Mouse (Mus musculus) limb, embryonic 14.5 days (tissue): ENCODE measurements at regions not wholly inside any gene's neighbourhood (a gene's known extent, or its start where the extent isn't known, plus 50 kb on each side); places are given as distances from the start of the nearest gene placed in this dataset.
A peak's percentile ranks its signal among the peaks of the same experiment; 100 is the strongest.

Source experiments
- ATAC-seq: fragments of 200-750 bp; cut with Nextera tagmentation; 2 replicates; pipeline ENCODE4 v1.8.0; 2017; ENCODE audit warnings: low read depth, moderate number of reproducible peaks, moderate TSS enrichment; ENCODE audit not compliant: low FRiP score
- DNase-seq: peaks from one replicate; pipeline ENCODE4 v3.0.0-alpha.2; 2015; ENCODE audit warnings: low spot score
- H3K27ac ChIP-seq: fragments of 300-500 bp; sonication (generic); replicated peaks from 2 replicates; pipeline ENCODE4 v1.5.1; 2014; ENCODE audit warnings: low read depth, mild to moderate bottlenecking, low read length, moderate library complexity, mixed read lengths
- H3K27me3 ChIP-seq: fragments of 300-500 bp; sonication (generic); 2 replicates; pipeline ENCODE4 v1.6.1; 2014; ENCODE audit warnings: low read length, mixed read lengths; ENCODE audit not compliant: control insufficient read depth, insufficient read depth
- H3K36me3 ChIP-seq: fragments of 300-500 bp; sonication (generic); 2 replicates; pipeline ENCODE4 v1.6.1; 2014; ENCODE audit warnings: mild to moderate bottlenecking, low read length, moderate library complexity, mixed read lengths; ENCODE audit not compliant: control insufficient read depth, insufficient read depth
- H3K4me1 ChIP-seq: fragments of 300-500 bp; sonication (generic); 2 replicates; pipeline ENCODE4 v1.6.1; 2014; ENCODE audit warnings: antibody characterized with exemption, low read length, mixed read lengths; ENCODE audit not compliant: control insufficient read depth, insufficient read depth
- H3K4me2 ChIP-seq: fragments of 300-500 bp; sonication (generic); replicated peaks from 2 replicates; pipeline ENCODE4 v1.6.1; 2014; ENCODE audit warnings: low read depth, mild to moderate bottlenecking, low read length, moderate library complexity; ENCODE audit not compliant: severe bottlenecking
- H3K4me3 ChIP-seq: fragments of 300-500 bp; sonication (generic); replicated peaks from 2 replicates; pipeline ENCODE4 v1.5.1; 2014; ENCODE audit warnings: low read length
- H3K9ac ChIP-seq: fragments of 300-500 bp; sonication (generic); 2 replicates; pipeline ENCODE4 v1.6.1; 2014; ENCODE audit warnings: mild to moderate bottlenecking, low read depth, low read length, moderate library complexity; ENCODE audit not compliant: severe bottlenecking
- H3K9me3 ChIP-seq: fragments of 300-500 bp; sonication (generic); 2 replicates; pipeline ENCODE4 v1.6.1; 2016; ENCODE audit warnings: low read length; ENCODE audit not compliant: control insufficient read depth
- POLR2A ChIP-seq: fragments of 200-500 bp; IDR thresholded peaks from 2 replicates; pipeline ENCODE4 v1.8.0; 2012; ENCODE audit warnings: inconsistent platforms, mild to moderate bottlenecking, moderate library complexity, borderline replicate concordance; ENCODE audit not compliant: insufficient read depth, insufficient read length; ENCODE audit errors: extremely low read depth
- WGBS: fragments of 180-500 bp; shearing (Covaris S2); extraction: QIAGEN DNeasy Blood & Tissue Kit; methylation state at CpG from one replicate; pipeline ENCODE4 v1.1.7; 2014; 5-methylcytosine and 5-hydroxymethylcytosine counted together

DNA sequence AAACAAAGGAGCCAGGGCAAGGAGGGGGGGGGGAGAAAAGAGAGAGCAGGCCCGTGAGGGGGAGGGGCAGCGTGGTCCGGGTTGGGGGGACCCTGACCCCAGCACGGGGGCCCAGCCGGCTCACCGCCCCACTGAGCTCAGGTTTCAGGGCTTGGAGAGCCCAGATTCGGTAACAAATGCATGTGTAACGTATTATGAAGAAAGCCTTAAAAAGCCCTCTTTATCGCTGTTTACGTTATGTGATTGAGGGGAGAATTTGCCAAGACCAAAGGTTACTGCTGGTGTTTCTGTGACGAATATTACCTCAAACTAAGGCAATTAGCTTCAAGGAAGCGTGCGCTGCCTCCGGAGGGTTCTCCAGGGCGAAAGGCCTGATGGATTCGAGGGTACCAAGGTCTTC is 54.2 kb downstream of the Barx1 start:
- Histone ChIP-seq H3K36me3 (no peaks in the 10 kb centered on the region), H3K4me2 (peak overlapping the region; percentile 23; the same call in 1 of the 2 replicates), H3K4me1 (peaks cover 12% of the 10 kb centered on the region), H3K4me3 (no peak overlapping the region), H3K27ac (0 out of 2 replicates have a peak overlapping the region, but pooled peaks have one; percentile 33), H3K9ac (peak overlapping the region; percentile 44), H3K27me3 (no peaks in the 10 kb centered on the region), H3K9me3 (no peaks in the 10 kb centered on the region; the same call in 1 of the 2 replicates)
- WGBS: 18% methylated on average over 14 of the region's 16 CpGs
- ATAC-seq: no peak
- DNase-seq: peak; percentile 13
- no peak for TF ChIP-seq POLR2A

DNA sequence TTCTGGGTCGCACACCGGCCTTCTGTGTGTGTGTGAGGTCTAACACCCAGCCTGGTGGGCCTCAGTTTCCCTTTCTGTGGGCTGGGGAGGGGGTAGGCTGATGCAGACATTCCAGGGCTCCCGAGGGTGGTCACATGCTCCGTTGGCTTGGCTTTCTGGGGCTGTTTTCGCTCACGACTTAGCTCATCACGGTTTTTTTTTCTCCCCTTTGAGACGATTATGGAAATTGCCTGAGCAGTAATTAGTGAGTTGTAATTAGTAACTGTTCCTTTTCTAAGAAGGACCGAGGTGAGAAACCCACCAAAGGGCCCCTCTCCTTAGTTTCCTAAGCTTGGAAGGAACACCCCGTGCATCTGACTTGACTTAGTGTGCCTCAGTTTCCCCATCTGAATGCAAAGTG is 54.7 kb downstream of the Barx1 start:
- ATAC-seq (no peak), DNase-seq (no peak)
- 59% methylated on average over 10 of the region's 10 CpGs for WGBS
- Histone ChIP-seq H3K9me3 (peaks cover under 1% of the 10 kb centered on the region; the same call in 1 of the 2 replicates), H3K9ac (peak overlapping the region; percentile 44), H3K27ac (0 out of 2 replicates have a peak overlapping the region, but pooled peaks have one; percentile 33), H3K36me3 (no peaks in the 10 kb centered on the region), H3K4me1 (peaks cover 12% of the 10 kb centered on the region), H3K27me3 (no peaks in the 10 kb centered on the region), H3K4me2 (peak overlapping the region; percentile 23; the same call in 1 of the 2 replicates), H3K4me3 (no peak overlapping the region)
- no peak for TF ChIP-seq POLR2A

DNA sequence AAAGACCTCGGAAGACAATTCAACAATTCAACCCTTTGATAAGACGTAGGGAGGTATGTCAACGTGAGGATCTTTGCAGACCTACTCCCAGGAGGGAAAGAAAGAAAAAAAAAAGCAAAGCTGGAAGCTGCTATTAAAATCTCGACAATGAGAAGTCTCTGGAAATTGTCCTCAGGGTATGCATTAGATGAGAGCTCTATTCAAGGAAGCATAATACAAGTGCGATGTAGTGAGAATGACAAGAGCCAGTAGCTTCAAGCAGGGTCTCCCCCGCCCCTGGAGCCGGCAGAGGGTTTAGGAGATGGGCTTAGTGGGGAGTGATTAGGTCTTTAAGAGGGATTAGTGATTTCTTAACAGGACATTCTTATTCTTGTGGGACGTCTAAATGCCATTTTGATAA is 60.9 kb downstream of the Barx1 start:
- Histone ChIP-seq H3K27me3 (0 out of 2 replicates have a peak, but pooled peaks cover 2% of the 10 kb centered on the region), H3K27ac (no peak overlapping the region), H3K9me3 (peaks cover 5% of the 10 kb centered on the region; the same call in 1 of the 2 replicates), H3K4me2 (no peak overlapping the region), H3K4me3 (no peak overlapping the region), H3K9ac (no peak overlapping the region), H3K4me1 (no peaks in the 10 kb centered on the region), H3K36me3 (no peaks in the 10 kb centered on the region)
- no peak for TF ChIP-seq POLR2A
- 53% methylated on average over 8 of the region's 8 CpGs for WGBS
- ATAC-seq: no peak
- no peak for DNase-seq

DNA sequence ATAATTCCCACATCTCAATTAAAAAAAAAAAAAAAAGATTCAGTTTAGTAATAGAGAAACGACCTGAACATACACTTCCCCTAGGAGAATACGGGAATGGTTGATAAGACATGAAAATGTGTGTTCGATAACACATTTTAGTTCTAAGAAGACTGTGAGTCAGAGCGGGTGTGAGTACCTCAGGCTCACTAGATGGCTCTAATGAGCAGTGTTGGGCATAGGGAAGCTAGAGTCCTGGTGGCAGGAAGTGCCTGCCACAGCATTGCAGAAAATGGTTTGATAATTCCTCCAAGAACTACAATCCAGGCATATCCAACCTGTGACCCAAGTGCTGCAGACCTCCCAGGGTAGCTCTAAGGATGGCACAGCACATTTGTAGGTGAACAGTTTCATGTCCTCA is 63.6 kb downstream of the Barx1 start:
- peaks cover 2% of the 10 kb centered on the region; the same call in 1 of the 2 replicates for H3K4me1 ChIP-seq
- TF ChIP-seq POLR2A: no peak

DNA sequence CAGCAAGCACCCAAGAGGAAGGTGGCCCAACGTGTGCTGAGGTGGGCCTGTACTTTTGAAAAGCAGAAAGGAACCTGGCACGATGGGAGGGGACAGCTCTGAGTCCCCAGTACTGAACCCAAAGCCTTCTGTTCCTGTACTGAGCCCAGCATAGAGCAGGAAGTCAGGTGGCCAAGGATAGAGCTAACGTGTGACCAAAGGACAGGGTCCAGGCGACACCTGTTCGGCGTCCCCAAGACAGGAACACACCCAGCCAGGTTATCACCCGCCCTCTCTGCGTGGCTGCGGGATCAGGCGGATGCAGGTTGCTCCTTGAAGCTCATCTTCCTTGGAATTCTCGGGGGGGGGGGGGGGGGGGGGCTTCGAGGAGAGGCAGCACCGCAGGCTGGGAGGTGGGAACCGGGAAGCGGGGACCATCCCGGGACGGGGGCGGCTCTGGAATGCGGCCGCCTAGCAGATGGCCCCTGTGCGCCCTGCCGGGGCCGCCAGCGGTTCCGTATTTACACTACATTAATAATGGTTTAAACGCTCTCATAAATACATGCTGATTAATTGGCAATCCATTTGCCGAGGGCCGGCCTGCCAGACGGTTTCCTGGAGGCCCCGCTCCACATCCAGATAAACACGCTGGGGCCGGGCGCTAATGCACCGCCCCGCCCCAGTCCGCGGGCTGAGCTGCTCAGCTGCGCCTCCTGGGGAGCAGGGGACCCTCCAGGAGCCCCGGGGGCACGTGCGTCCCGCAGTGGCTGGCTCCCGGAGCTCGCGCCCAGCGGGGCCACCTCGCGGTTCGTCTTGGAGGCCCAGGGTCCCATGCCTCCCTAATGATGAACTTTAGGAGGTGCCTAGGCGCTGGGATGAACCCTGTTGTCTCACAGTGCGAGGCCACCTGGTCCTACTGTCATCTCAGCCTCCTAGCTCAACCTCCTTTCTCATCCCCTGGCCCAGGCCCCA is 68.5 kb downstream of the Barx1 start:
- ATAC-seq (no peak), DNase-seq (no peak)
- Histone ChIP-seq H3K36me3 (no peaks in the 10 kb centered on the region), H3K9ac (peak overlapping the region; percentile 21; the same call in 1 of the 2 replicates), H3K9me3 (no peaks in the 10 kb centered on the region), H3K4me1 (peaks cover 18% of the 10 kb centered on the region), H3K4me2 (peak overlapping the region; percentile 58), H3K27ac (no peak overlapping the region), H3K27me3 (peaks cover 48% of the 10 kb centered on the region), H3K4me3 (peak overlapping the region; percentile 30)
- no peak for TF ChIP-seq POLR2A
- WGBS: 2% methylated on average over 40 of the region's 51 CpGs

More for the DNA sequence above, 63.6 kb downstream of the Barx1 start:
- DNase-seq (peak; percentile 30), ATAC-seq (no peak)
- no peak overlapping the region for H3K4me2 ChIP-seq
- no peak overlapping the region for H3K9ac ChIP-seq
- H3K36me3 ChIP-seq: no peaks in the 10 kb centered on the region
- 0 out of 2 replicates have a peak, but pooled peaks cover 5% of the 10 kb centered on the region for H3K9me3 ChIP-seq
- no peak overlapping the region for H3K4me3 ChIP-seq
- no peak overlapping the region for H3K27ac ChIP-seq
- 34% methylated on average over 4 of the region's 4 CpGs for WGBS
- H3K27me3 ChIP-seq: peaks cover 29% of the 10 kb centered on the region
